Mouse (Mus musculus) neural tube, embryonic 14.5 days (tissue): Measurements from ENCODE around the gene Pfdn6. TPM values are rescaled to one million over a fixed set of nuclear protein-coding genes. Genes with fewer than 3 reads are reported as not detected.
A peak's percentile ranks its signal among the peaks of the same experiment; 100 is the strongest.
"Not testable (repeated sequence)": the region's sequence is repeated elsewhere in the genome, so short reads cannot be mapped to it uniquely, and the experiment has no call there.

Experiments
- ATAC-seq: fragments of 200-750 bp; cut with Nextera tagmentation; 2 replicates; pipeline ENCODE4 v1.8.0; 2017; ENCODE audit warnings: low read depth, mild to moderate bottlenecking, moderate TSS enrichment, moderate library complexity
- H3K27ac ChIP-seq: fragments of 300-500 bp; sonication (generic); 2 replicates; pipeline ENCODE4 v1.5.1; 2014; ENCODE audit warnings: low read depth, mild to moderate bottlenecking, control low read depth, low read length, moderate library complexity, mixed read lengths
- H3K27me3 ChIP-seq: fragments of 300-500 bp; sonication (generic); 2 replicates; pipeline ENCODE4 v1.6.1; 2014; ENCODE audit warnings: low read length; ENCODE audit not compliant: control insufficient read depth, insufficient read depth
- H3K36me3 ChIP-seq: fragments of 300-500 bp; sonication (generic); 2 replicates; pipeline ENCODE4 v1.6.1; 2014; ENCODE audit warnings: low read length, mixed read lengths; ENCODE audit not compliant: control insufficient read depth, insufficient read depth
- H3K4me1 ChIP-seq: fragments of 300-500 bp; sonication (generic); 2 replicates; pipeline ENCODE4 v1.6.1; 2014; ENCODE audit warnings: low read length; ENCODE audit not compliant: control insufficient read depth, insufficient read depth
- H3K4me2 ChIP-seq: fragments of 300-500 bp; sonication (generic); 2 replicates; pipeline ENCODE4 v1.6.1; 2014; ENCODE audit warnings: mild to moderate bottlenecking, low read depth, low read length, control low read depth
- H3K4me3 ChIP-seq: fragments of 300-500 bp; sonication (generic); 2 replicates; pipeline ENCODE4 v1.5.1; 2014; ENCODE audit warnings: low read depth, low read length, control low read depth, mixed read lengths
- H3K9ac ChIP-seq: fragments of 300-500 bp; sonication (generic); replicated peaks from 2 replicates; pipeline ENCODE4 v1.6.1; 2014; ENCODE audit warnings: low read depth, mild to moderate bottlenecking, control low read depth, low read length, mixed read lengths
- H3K9me3 ChIP-seq: fragments of 300-500 bp; sonication (generic); 2 replicates; pipeline ENCODE4 v1.6.1; 2016; ENCODE audit warnings: low read length; ENCODE audit not compliant: control insufficient read depth
- WGBS: fragments of 180-500 bp; shearing (Covaris S2); extraction: QIAGEN DNeasy Blood & Tissue Kit; methylation state at CpG from one replicate; pipeline ENCODE4 v1.1.7; 2014; 5-methylcytosine and 5-hydroxymethylcytosine counted together
- polyA plus RNA-seq: library from polyadenylated mRNA; unstranded; fragments of >200 nt; fragmentation: Nextera tagmentation; extraction: Ambion mirVana; gene quantifications from 2 replicates; pipeline ENCODE4 v1.2.1, GENCODE M21; 2014

The Pfdn6 gene
- polyA plus RNA-seq, result 168 TPM in 2 replicates

- peak within 1 kb of the TSS; percentile 74 for H3K9ac ChIP-seq
- no peak within 1 kb of the TSS for H3K27ac ChIP-seq
- peak; percentile 91 for ATAC-seq
- peak within 1 kb of the TSS; percentile 97 for H3K4me2 ChIP-seq
- no peaks in the 10 kb centered on the region for H3K27me3 ChIP-seq
- H3K4me1 ChIP-seq, result peaks cover 17% of the 10 kb centered on the region
- H3K4me3 ChIP-seq, result peak within 1 kb of the TSS; percentile 76
- H3K9me3 ChIP-seq, result no peaks in the 10 kb centered on the region
- peaks cover 11% of the 10 kb centered on the region for H3K36me3 ChIP-seq
- WGBS, result under 1% methylated on average over 36 of the region's 36 CpGs
Observed at GRCm38 (mm10) chr17:33940206-33940805, at the start of gene Pfdn6, which contains the start of gene Wdr46. Gene Pfdn6 (minus strand): TSS chr17:33940343. Gene Wdr46 (plus strand): TSS chr17:33940660.

- not testable (repeated sequence) for ATAC-seq, H3K27me3 ChIP-seq, H3K27ac ChIP-seq, H3K36me3 ChIP-seq, H3K4me1 ChIP-seq, H3K9ac ChIP-seq, H3K9me3 ChIP-seq
- Histone ChIP-seq H3K4me2 (peak overlapping the region; percentile 43), H3K4me3 (0 out of 2 replicates have a peak overlapping the region, but pooled peaks have one; percentile 38)
- WGBS, result 11% methylated on average over 8 of the region's 8 CpGs
Observed at GRCm38 (mm10) chr17:33982136-33982535, 42.0 kb upstream of the Pfdn6 start.

GRCm38 (mm10) chr17:33981192-33981909 lies 41.2 kb upstream of the Pfdn6 start:
- H3K9ac ChIP-seq, result peak overlapping the region; percentile 47; the same call in 1 of the 2 replicates
- not testable (repeated sequence) for H3K36me3 ChIP-seq, H3K4me1 ChIP-seq, H3K9me3 ChIP-seq, H3K27me3 ChIP-seq
- H3K27ac ChIP-seq, result peak overlapping the region; percentile 88
- H3K4me2 ChIP-seq, result peak overlapping the region; percentile 43
- ATAC-seq, result peak; percentile 96
- H3K4me3 ChIP-seq, result peak overlapping the region; percentile 38
- WGBS, result under 1% methylated on average over 27 of the region's 27 CpGs

GRCm38 (mm10) chr17:33980181-33981035 lies 40.3 kb upstream of the Pfdn6 start:
- peak; percentile 4; the same call in 1 of the 2 replicates for ATAC-seq
- Histone ChIP-seq H3K27ac (0 out of 2 replicates have a peak overlapping the region, but pooled peaks have one; percentile 34), H3K36me3 (no peaks in the 10 kb centered on the region), H3K4me1 (0 out of 2 replicates have a peak, but pooled peaks cover 4% of the 10 kb centered on the region), H3K9ac (peak overlapping the region; percentile 37; the same call in 1 of the 2 replicates), H3K4me3 (no peak overlapping the region), H3K27me3 (peaks cover 9% of the 10 kb centered on the region), H3K9me3 (no peaks in the 10 kb centered on the region), H3K4me2 (no peak overlapping the region)
- WGBS, result 77% methylated on average over 19 of the region's 19 CpGs

GRCm38 (mm10) chr17:33979512-33980050 lies 39.4 kb upstream of the Pfdn6 start:
- Histone ChIP-seq H3K27me3 (peaks cover 9% of the 10 kb centered on the region), H3K36me3 (no peaks in the 10 kb centered on the region), H3K4me3 (no peak overlapping the region), H3K27ac (no peak overlapping the region), H3K4me1 (0 out of 2 replicates have a peak, but pooled peaks cover 4% of the 10 kb centered on the region), H3K4me2 (no peak overlapping the region), H3K9ac (no peak overlapping the region), H3K9me3 (no peaks in the 10 kb centered on the region)
- ATAC-seq, result no peak
- 77% methylated on average over 6 of the region's 6 CpGs for WGBS

- no peaks in the 10 kb centered on the region for H3K9me3 ChIP-seq
- H3K4me2 ChIP-seq, result peak overlapping the region; percentile 40
- peaks cover 9% of the 10 kb centered on the region for H3K27me3 ChIP-seq
- 0 out of 2 replicates have a peak, but pooled peaks cover 4% of the 10 kb centered on the region for H3K4me1 ChIP-seq
- ATAC-seq, result no peak
- no peaks in the 10 kb centered on the region for H3K36me3 ChIP-seq
- no peak overlapping the region for H3K27ac ChIP-seq
- H3K9ac ChIP-seq, result no peak overlapping the region
- H3K4me3 ChIP-seq, result peak overlapping the region; percentile 25
- under 1% methylated on average over 16 of the region's 17 CpGs for WGBS
Observed at GRCm38 (mm10) chr17:33978631-33979031, 38.5 kb upstream of the Pfdn6 start.

- WGBS, result 2% methylated on average over 57 of the region's 57 CpGs
- no peak for ATAC-seq
- Histone ChIP-seq H3K9ac (no peak overlapping the region), H3K4me1 (0 out of 2 replicates have a peak, but pooled peaks cover 4% of the 10 kb centered on the region), H3K36me3 (no peaks in the 10 kb centered on the region), H3K4me3 (peak overlapping the region; percentile 25), H3K4me2 (peak overlapping the region; percentile 40), H3K27me3 (peaks cover 9% of the 10 kb centered on the region), H3K9me3 (no peaks in the 10 kb centered on the region), H3K27ac (no peak overlapping the region)
Observed at GRCm38 (mm10) chr17:33977861-33978557, 37.9 kb upstream of the Pfdn6 start.

- Histone ChIP-seq H3K27me3 (peaks cover 4% of the 10 kb centered on the region), H3K36me3 (no peaks in the 10 kb centered on the region), H3K27ac (no peak overlapping the region), H3K4me1 (no peaks in the 10 kb centered on the region; the same call in 1 of the 2 replicates), H3K9ac (no peak overlapping the region), H3K4me2 (no peak overlapping the region), H3K4me3 (no peak overlapping the region), H3K9me3 (no peaks in the 10 kb centered on the region)
- ATAC-seq, result no peak
- 66% methylated on average over 3 of the region's 3 CpGs for WGBS
Observed at GRCm38 (mm10) chr17:33973572-33973971, 33.4 kb upstream of the Pfdn6 start.
